Mouse (Mus musculus) stomach, adult 2 months (tissue): Measurements from ENCODE around the gene Gm5916. TPM values are rescaled to one million over a fixed set of nuclear protein-coding genes. Genes with fewer than 3 reads are reported as not detected.

Experiments used
- polyA plus RNA-seq: library from polyadenylated mRNA; depleted of rRNA; stranded (reverse); fragments of >200 nt; gene quantifications from 2 replicates; pipeline ENCODE4 v1.2.3, GENCODE M21; 2012; rRNA removed

Gm5916 gene
- not detected in 2 replicates for polyA plus RNA-seq

DNA sequence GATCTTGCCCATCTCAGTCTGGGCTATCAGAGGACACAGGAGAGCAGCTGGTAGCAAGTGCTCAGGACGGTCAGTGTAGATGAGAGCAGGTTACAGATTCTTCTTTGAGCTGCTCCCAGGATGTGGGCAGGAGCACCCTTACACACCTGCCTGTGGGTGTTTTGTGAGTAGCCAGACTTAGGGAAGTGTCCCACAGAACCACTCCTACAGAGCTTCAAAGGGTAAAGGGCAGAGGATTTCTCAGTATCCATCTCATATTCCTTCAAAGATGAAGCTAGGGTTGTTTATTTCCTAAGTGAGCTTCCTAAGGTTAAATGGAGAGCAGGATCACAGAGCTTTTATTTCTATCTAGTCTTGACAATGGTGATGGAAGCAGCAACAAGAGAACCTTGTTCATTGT is at the start of gene Gm5916:
TSS of gene Gm5916 (minus strand) at position 101 of the 400 bp plus-strand sequence.

Other genes with a start within 250 kb of the Gm5916 start
- gene 9230113P08Rik, start 220.4 kb downstream of the Gm5916 start, polyA plus RNA-seq, result not detected in 2 replicates